Mouse (Mus musculus) stomach, embryonic 16.5 days (tissue): ENCODE measurements at regions not wholly inside any gene's neighbourhood (a gene's known extent, or its start where the extent isn't known, plus 50 kb on each side); places are given as distances from the start of the nearest gene placed in this dataset.

ENCODE experiments used
- ATAC-seq: fragments of 200-750 bp; cut with Nextera tagmentation; 2 replicates; pipeline ENCODE4 v1.8.0; 2017; ENCODE audit warnings: moderate number of reproducible peaks, moderate TSS enrichment; ENCODE audit not compliant: insufficient read depth, low FRiP score
- H3K27ac ChIP-seq: fragments of 300-500 bp; sonication (generic); 2 replicates; pipeline ENCODE4 v1.5.1; 2014; ENCODE audit warnings: low read length
- H3K27me3 ChIP-seq: fragments of 300-500 bp; sonication (generic); 2 replicates; pipeline ENCODE4 v1.6.1; 2014; ENCODE audit warnings: low read length, control low read depth, mixed read lengths; ENCODE audit not compliant: control insufficient read depth, insufficient read depth
- H3K36me3 ChIP-seq: fragments of 300-500 bp; sonication (generic); 2 replicates; pipeline ENCODE4 v1.6.1; 2014; ENCODE audit warnings: low read length; ENCODE audit not compliant: control insufficient read depth, insufficient read depth
- H3K4me1 ChIP-seq: fragments of 300-500 bp; sonication (generic); 2 replicates; pipeline ENCODE4 v1.6.1; 2014; ENCODE audit warnings: low read length, control low read depth, mixed read lengths; ENCODE audit not compliant: control insufficient read depth, insufficient read depth
- H3K4me2 ChIP-seq: fragments of 300-500 bp; sonication (generic); 2 replicates; pipeline ENCODE4 v1.6.1; 2014; ENCODE audit warnings: low read depth, low read length, mixed read lengths
- H3K4me3 ChIP-seq: fragments of 300-500 bp; sonication (generic); replicated peaks from 2 replicates; pipeline ENCODE4 v1.5.1; 2014; ENCODE audit warnings: mild to moderate bottlenecking, low read length
- H3K9ac ChIP-seq: fragments of 300-500 bp; sonication (generic); 2 replicates; pipeline ENCODE4 v1.6.1; 2014; ENCODE audit warnings: low read length
- H3K9me3 ChIP-seq: fragments of 300-500 bp; sonication (generic); replicated peaks from 2 replicates; pipeline ENCODE4 v1.6.1; 2016; ENCODE audit warnings: low read length, control low read depth; ENCODE audit not compliant: control insufficient read depth
- WGBS: fragments of 180-500 bp; shearing (Covaris S2); extraction: QIAGEN DNeasy Blood & Tissue Kit; methylation state at CpG from one replicate; pipeline ENCODE4 v1.1.7; 2014; 5-methylcytosine and 5-hydroxymethylcytosine counted together

GRCm38 (mm10) chr11:44319136-44319535 is 80.7 kb upstream of the Il12b start:
- H3K9me3 ChIP-seq = no peaks in the 10 kb centered on the region
- no peaks in the 10 kb centered on the region for H3K27me3 ChIP-seq
- H3K4me1 ChIP-seq = no peaks in the 10 kb centered on the region
- no peaks in the 10 kb centered on the region for H3K36me3 ChIP-seq
- no peak overlapping the region for H3K9ac ChIP-seq
- ATAC-seq = no peak
- H3K4me2 ChIP-seq = no peak overlapping the region
- H3K27ac ChIP-seq = no peak overlapping the region
- WGBS = 80% methylated on average over 3 of the region's 3 CpGs
- no peak overlapping the region for H3K4me3 ChIP-seq

DNA sequence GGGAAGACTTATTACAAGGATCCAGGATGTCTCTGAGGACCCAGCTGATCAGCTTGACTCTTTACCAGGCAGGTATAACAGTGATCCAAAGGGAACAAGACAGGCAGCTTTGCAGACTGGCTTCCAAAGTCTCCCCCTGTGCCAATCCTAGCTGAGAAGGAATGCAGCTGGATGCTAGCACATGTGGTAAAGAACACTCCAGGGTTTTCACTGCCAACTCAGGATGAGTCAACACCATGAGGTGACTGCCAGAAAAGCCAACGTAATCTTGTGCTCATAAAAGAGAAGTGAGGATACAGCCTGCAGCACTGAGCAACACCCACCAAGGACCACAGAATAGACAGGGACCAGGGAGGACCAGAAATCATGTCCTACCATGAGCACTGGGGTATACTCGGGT is 76.5 kb upstream of the Il12b start:
- ATAC-seq = no peak
- Histone ChIP-seq H3K4me2 (no peak overlapping the region), H3K9me3 (no peaks in the 10 kb centered on the region), H3K4me1 (no peaks in the 10 kb centered on the region), H3K36me3 (no peaks in the 10 kb centered on the region), H3K9ac (no peak overlapping the region), H3K27me3 (no peaks in the 10 kb centered on the region), H3K4me3 (no peak overlapping the region), H3K27ac (no peak overlapping the region)
- 56% methylated on average over 2 of the region's 2 CpGs for WGBS

DNA sequence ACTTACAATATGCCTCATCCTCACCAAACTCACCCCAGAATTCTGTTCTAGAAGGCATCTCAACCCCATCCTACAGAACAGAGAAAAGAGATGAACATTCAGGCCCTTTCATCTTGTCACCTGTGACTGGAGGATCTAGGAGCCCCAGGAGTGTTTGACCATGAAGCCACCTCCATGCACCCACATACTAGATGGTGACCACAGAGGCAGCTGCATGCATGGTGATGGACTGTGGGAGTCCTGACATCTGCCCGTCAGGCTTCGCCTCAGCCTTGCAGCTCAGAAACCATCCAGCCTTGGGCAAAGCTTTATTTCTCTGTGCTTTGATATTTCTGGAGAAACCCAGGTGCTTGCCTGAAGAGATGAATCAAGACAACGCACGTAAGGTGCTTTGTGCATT is 74.8 kb upstream of the Il12b start:
- no peak for ATAC-seq
- H3K9ac ChIP-seq = no peak overlapping the region
- no peaks in the 10 kb centered on the region for H3K27me3 ChIP-seq
- 94% methylated on average over 4 of the region's 4 CpGs for WGBS
- no peaks in the 10 kb centered on the region for H3K36me3 ChIP-seq
- H3K4me1 ChIP-seq = no peaks in the 10 kb centered on the region
- no peaks in the 10 kb centered on the region for H3K9me3 ChIP-seq
- H3K27ac ChIP-seq = no peak overlapping the region
- no peak overlapping the region for H3K4me3 ChIP-seq
- no peak overlapping the region for H3K4me2 ChIP-seq

DNA sequence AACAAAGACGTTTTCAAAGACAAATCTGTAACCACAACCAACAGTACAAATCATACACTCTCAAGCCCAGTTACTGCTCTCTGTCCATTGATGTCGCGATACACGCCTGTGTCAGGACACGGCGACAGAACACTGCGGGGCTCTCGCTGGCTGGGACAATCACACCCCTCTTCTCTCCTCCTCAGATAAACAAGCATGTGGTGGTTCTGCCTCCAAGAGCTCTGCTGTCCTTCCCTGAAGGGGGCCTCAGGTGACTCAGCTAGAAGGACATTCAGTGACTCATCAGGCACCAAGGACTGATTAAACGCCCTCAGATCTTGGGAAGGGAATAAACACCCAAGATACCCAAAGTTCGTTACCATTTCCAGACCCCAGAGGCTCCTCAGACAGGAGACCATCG is 74.3 kb upstream of the Il12b start:
- H3K27ac ChIP-seq = no peak overlapping the region
- H3K4me3 ChIP-seq = no peak overlapping the region
- ATAC-seq = no peak
- H3K4me1 ChIP-seq = no peaks in the 10 kb centered on the region
- no peaks in the 10 kb centered on the region for H3K36me3 ChIP-seq
- no peaks in the 10 kb centered on the region for H3K9me3 ChIP-seq
- 78% methylated on average over 11 of the region's 11 CpGs for WGBS
- H3K9ac ChIP-seq = no peak overlapping the region
- H3K4me2 ChIP-seq = no peak overlapping the region
- 0 out of 2 replicates have a peak, but pooled peaks cover 2% of the 10 kb centered on the region for H3K27me3 ChIP-seq

GRCm38 (mm10) chr11:44329503-44329902 is 70.4 kb upstream of the Il12b start:
- no peaks in the 10 kb centered on the region for H3K36me3 ChIP-seq
- no peak overlapping the region for H3K4me3 ChIP-seq
- no peak overlapping the region for H3K27ac ChIP-seq
- 56% methylated on average over 4 of the region's 4 CpGs for WGBS
- H3K4me1 ChIP-seq = no peaks in the 10 kb centered on the region
- H3K4me2 ChIP-seq = no peak overlapping the region
- no peaks in the 10 kb centered on the region for H3K9me3 ChIP-seq
- H3K9ac ChIP-seq = no peak overlapping the region
- H3K27me3 ChIP-seq = 0 out of 2 replicates have a peak, but pooled peaks cover 3% of the 10 kb centered on the region
- ATAC-seq = no peak

- 59% methylated on average over 6 of the region's 6 CpGs for WGBS
- Histone ChIP-seq H3K27ac (no peak overlapping the region), H3K4me2 (no peak overlapping the region), H3K36me3 (no peaks in the 10 kb centered on the region), H3K9me3 (no peaks in the 10 kb centered on the region), H3K4me1 (no peaks in the 10 kb centered on the region), H3K27me3 (0 out of 2 replicates have a peak, but pooled peaks cover 3% of the 10 kb centered on the region), H3K4me3 (no peak overlapping the region), H3K9ac (no peak overlapping the region)
- no peak for ATAC-seq
Measured at GRCm38 (mm10) chr11:44330438-44330837, 69.4 kb upstream of the Il12b start.

DNA sequence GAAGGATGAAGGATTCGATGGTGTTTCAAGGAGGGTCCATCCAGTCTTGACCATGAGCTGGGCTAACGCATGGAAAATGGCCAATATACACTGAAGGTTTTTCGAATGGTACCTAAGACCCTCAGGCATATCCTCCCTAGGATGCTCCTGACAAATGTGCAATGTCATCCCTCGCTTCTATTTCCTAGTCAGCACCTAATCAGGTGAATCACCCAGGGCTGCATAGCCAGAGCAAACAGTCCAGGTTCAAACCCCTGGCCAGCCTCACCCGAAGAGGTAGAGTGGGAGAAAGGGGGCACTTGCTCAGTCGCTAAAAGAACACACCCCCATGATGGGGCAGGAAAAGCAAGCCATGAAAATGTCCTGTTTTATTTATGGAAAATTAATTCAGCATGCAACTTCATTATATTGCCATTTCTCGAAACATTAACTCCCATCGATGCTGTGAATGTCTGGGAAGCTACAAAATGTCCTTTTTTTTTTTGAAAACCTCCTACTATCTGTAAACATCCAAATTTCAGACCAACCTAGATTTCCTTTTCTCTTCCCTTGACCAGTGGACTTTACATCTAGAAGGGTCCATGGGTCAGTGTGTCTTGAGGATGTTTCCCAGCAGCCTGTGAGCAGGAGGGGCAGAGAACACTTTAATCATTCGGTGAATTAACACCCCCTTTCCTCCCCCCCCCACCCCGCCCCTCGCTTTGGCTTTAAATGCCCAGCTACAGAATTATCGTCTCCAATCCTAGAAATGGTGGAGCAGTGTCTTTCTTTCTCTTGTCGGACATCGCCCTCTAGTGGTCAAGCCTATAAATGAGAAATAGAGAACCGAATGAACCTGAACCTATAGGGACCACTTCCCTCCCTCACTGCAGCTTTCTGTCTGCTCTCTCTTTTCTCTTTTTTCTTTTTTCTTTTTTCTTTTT is 68.8 kb upstream of the Il12b start:
- Histone ChIP-seq H3K36me3 (no peaks in the 10 kb centered on the region), H3K4me2 (no peak overlapping the region)
- WGBS = 39% methylated on average over 15 of the region's 15 CpGs

GRCm38 (mm10) chr11:44331774-44332129 is 68.1 kb upstream of the Il12b start:
- no peak overlapping the region for H3K27ac ChIP-seq
- no peaks in the 10 kb centered on the region for H3K9me3 ChIP-seq
- H3K9ac ChIP-seq = no peak overlapping the region
- H3K4me2 ChIP-seq = no peak overlapping the region
- no peak for ATAC-seq
- no peak overlapping the region for H3K4me3 ChIP-seq
- H3K27me3 ChIP-seq = 0 out of 2 replicates have a peak, but pooled peaks cover 3% of the 10 kb centered on the region
- WGBS = 51% methylated on average over 4 of the region's 4 CpGs
- H3K4me1 ChIP-seq = no peaks in the 10 kb centered on the region
- H3K36me3 ChIP-seq = no peaks in the 10 kb centered on the region

More for the DNA sequence above, 68.8 kb upstream of the Il12b start:
- Histone ChIP-seq H3K4me1 (no peaks in the 10 kb centered on the region), H3K27me3 (0 out of 2 replicates have a peak, but pooled peaks cover 3% of the 10 kb centered on the region), H3K9me3 (no peaks in the 10 kb centered on the region), H3K9ac (no peak overlapping the region), H3K27ac (no peak overlapping the region), H3K4me3 (no peak overlapping the region)
- ATAC-seq = no peak

DNA sequence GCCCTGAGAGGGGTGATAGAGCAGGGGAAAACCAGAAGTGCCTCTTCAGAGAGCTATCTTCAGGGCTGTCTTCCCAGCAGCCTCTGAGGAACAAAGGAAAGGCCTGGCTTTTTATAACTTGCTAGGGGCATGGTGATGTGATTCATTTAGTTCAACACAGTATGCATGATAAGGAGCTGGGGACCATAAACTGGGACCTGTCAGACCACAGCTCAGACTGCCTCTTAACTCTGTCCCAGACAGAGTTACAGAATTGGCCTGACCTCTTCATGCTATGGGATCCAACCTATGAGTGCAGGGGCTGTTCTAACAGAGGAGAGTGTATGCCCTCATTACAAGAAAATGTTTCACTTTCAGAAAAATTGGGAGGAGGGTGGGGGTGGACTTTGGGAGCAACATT is 59.3 kb upstream of the Il12b start:
- no peak overlapping the region for H3K4me2 ChIP-seq
- ATAC-seq = no peak
- H3K9me3 ChIP-seq = no peaks in the 10 kb centered on the region
- no peak overlapping the region for H3K27ac ChIP-seq
- no peaks in the 10 kb centered on the region for H3K27me3 ChIP-seq
- no peaks in the 10 kb centered on the region for H3K36me3 ChIP-seq
- no peaks in the 10 kb centered on the region for H3K4me1 ChIP-seq
- H3K9ac ChIP-seq = no peak overlapping the region
- H3K4me3 ChIP-seq = no peak overlapping the region
